ENCODE assay signal across 8 mouse cellular contexts in genomic region chr11:17052476-17053049, GRCm38 (mm10). TPM values are rescaled to one million over a fixed set of nuclear protein-coding genes. Genes with fewer than 3 reads are reported as not detected.
A peak's percentile ranks its signal among the peaks of the same experiment; 100 is the strongest.
DNase-seq lines count a peak whose midpoint lies in the region; ATAC-seq and TF ChIP-seq lines count a peak whose summit lies in the region.

No protein-coding gene starts in this region.

- 12% methylated on average over 6 of the region's 6 CpGs for WGBS in lung, embryonic 16.5 days
- 20% methylated on average over 6 of the region's 6 CpGs for WGBS in heart, embryonic 14.5 days
- WGBS in neural tube, embryonic 12.5 days: 18% methylated on average over 6 of the region's 6 CpGs

- TF ChIP-seq CTCF in cortical plate, adult 2 months (IDR thresholded peaks at IDR 0.05; ENCODE audit: extremely low read depth, insufficient read depth, low read length): no peak

- intact Hi-C loops in left cerebral cortex, postnatal 36 days (cut with DNase I): loop anchor here (5.0 kb wide), 2 partner anchors 80 to 545 kb away; partner anchors contain the start of gene Sec61g

- H3K27ac ChIP-seq in lung, embryonic 16.5 days (ENCODE audit: low read length): no peak overlapping the region; the same call in 1 of the 2 replicates
- peak overlapping the region; percentile 88 for H3K27ac ChIP-seq in cortical plate, adult 2 months (ENCODE audit: insufficient read depth, low read length)
- H3K27ac ChIP-seq in heart, embryonic 14.5 days (replicated peaks in 1 of 2; ENCODE audit: control insufficient read depth in 1 of 2, insufficient read depth in 1 of 2, low read depth in 2 of 2, low read length in 2 of 2): peak overlapping the region; percentile 62 to 66; a peak in 1 of 4 replicates
- no peak overlapping the region for H3K27ac ChIP-seq in neural tube, embryonic 12.5 days

- peak overlapping the region; percentile 68 for H3K4me2 ChIP-seq in lung, embryonic 16.5 days (ENCODE audit: low read depth, low read length)
- peak overlapping the region; percentile 84 for H3K4me2 ChIP-seq in heart, embryonic 14.5 days (ENCODE audit: low read length)
- H3K4me2 ChIP-seq in neural tube, embryonic 12.5 days (replicated peaks): peak overlapping the region; percentile 83

- H3K9ac ChIP-seq in lung, embryonic 16.5 days (ENCODE audit: low read length): peak overlapping the region; percentile 80
- peak overlapping the region; percentile 72 for H3K9ac ChIP-seq in heart, embryonic 14.5 days (ENCODE audit: low read length)
- peak overlapping the region; percentile 83 for H3K9ac ChIP-seq in neural tube, embryonic 12.5 days

- peak overlapping the region; percentile 66 for H3K4me3 ChIP-seq in lung, embryonic 16.5 days (ENCODE audit: low read length)
- peak overlapping the region; percentile 98 for H3K4me3 ChIP-seq in cortical plate, adult 2 months (ENCODE audit: insufficient read depth, low read length)
- peak overlapping the region; percentile 52 to 78 for H3K4me3 ChIP-seq in heart, embryonic 14.5 days (ENCODE audit: control insufficient read depth in 1 of 2, insufficient read depth in 1 of 2, low read depth in 1 of 2, low read length in 2 of 2)
- H3K4me3 ChIP-seq in neural tube, embryonic 12.5 days: peak overlapping the region; percentile 57

- H3K9me3 ChIP-seq in lung, embryonic 16.5 days (ENCODE audit: control insufficient read depth, low read length): no peaks in the 10 kb centered on the region
- no peaks in the 10 kb centered on the region for H3K9me3 ChIP-seq in heart, embryonic 14.5 days (ENCODE audit: control insufficient read depth, low read length)
- no peaks in the 10 kb centered on the region for H3K9me3 ChIP-seq in neural tube, embryonic 12.5 days

- no peaks in the 10 kb centered on the region for H3K36me3 ChIP-seq in lung, embryonic 16.5 days (ENCODE audit: control insufficient read depth, insufficient read depth, low read length)
- no peaks in the 10 kb centered on the region for H3K36me3 ChIP-seq in heart, embryonic 14.5 days (ENCODE audit: control insufficient read depth, insufficient read depth, low read length)
- peaks cover 3% of the 10 kb centered on the region; the same call in 1 of the 2 replicates for H3K36me3 ChIP-seq in neural tube, embryonic 12.5 days

- no peak for DNase-seq in lung, postnatal 36 days
- peak; percentile 24 to 47 for DNase-seq in left cerebral cortex, postnatal 36 days (ENCODE audit: low spot score in 2 of 2)
- no peak for DNase-seq in adrenal gland, postnatal 14 days
- no peak for DNase-seq in thymus, postnatal 0 days (ENCODE audit: low spot score)

- peaks cover 3% of the 10 kb centered on the region; the same call in 1 of the 2 replicates for H3K4me1 ChIP-seq in lung, embryonic 16.5 days (replicated peaks; ENCODE audit: control insufficient read depth, insufficient read depth, low read length)
- H3K4me1 ChIP-seq in cortical plate, adult 2 months (ENCODE audit: control insufficient read depth, insufficient read depth, low read length): no peaks in the 10 kb centered on the region; the same call in 1 of the 2 replicates
- H3K4me1 ChIP-seq in heart, embryonic 14.5 days (ENCODE audit: control insufficient read depth in 2 of 2, insufficient read depth in 2 of 2, low read length in 2 of 2): peaks cover 0 to 4% of the 10 kb centered on the region in 2 experiments; a peak in 2 of 4 replicates
- peaks cover 11% of the 10 kb centered on the region for H3K4me1 ChIP-seq in neural tube, embryonic 12.5 days

- TF ChIP-seq POLR2A in cortical plate, adult 2 months (IDR thresholded peaks at IDR 0.05; ENCODE audit: extremely low read depth, insufficient read depth, low read length): no peak; the same call in 1 of the 2 replicates

- no peaks in the 10 kb centered on the region for H3K27me3 ChIP-seq in lung, embryonic 16.5 days (ENCODE audit: control insufficient read depth, insufficient read depth, low read depth, low read length)
- no peaks in the 10 kb centered on the region for H3K27me3 ChIP-seq in heart, embryonic 14.5 days (ENCODE audit: control insufficient read depth, insufficient read depth, low read length)
- H3K27me3 ChIP-seq in neural tube, embryonic 12.5 days (replicated peaks): no peaks in the 10 kb centered on the region

- no peak for ATAC-seq in lung, embryonic 16.5 days (ENCODE audit: low read depth)
- no peak for ATAC-seq in heart, embryonic 14.5 days (ENCODE audit: insufficient number of reproducible peaks, insufficient read depth, low FRiP score, low read depth)
- peak; percentile 17; the same call in 1 of the 2 replicates for ATAC-seq in neural tube, embryonic 12.5 days (ENCODE audit: low FRiP score, low read depth)

RNA-seq across cellular contexts. Expression of gene Plek, which starts 0.4 kb away (rescaled TPM):
- 5.0 and 5.2 TPM in 2 replicates for polyA plus RNA-seq in lung, embryonic 16.5 days (2015; fragmentation: Nextera tagmentation; extraction: Ambion mirVana)
- polyA plus RNA-seq in cortical plate, adult 2 months (2012; rRNA removed): 6.2 and 7.2 TPM in 2 replicates
- 2.6 and 4.6 TPM in 2 replicates for polyA plus RNA-seq in heart, embryonic 14.5 days (2014; fragmentation: Nextera tagmentation; extraction: Ambion mirVana)
- 1 to 10 TPM; 6.0 to 7.6 TPM for total RNA-seq in left cerebral cortex, postnatal 36 days (2021)
- polyA plus RNA-seq in neural tube, embryonic 12.5 days (2016; fragmentation: Nextera tagmentation; extraction: Ambion mirVana): 4.8 and 5.7 TPM in 2 replicates
- 3.1 and 8.0 TPM in 2 replicates for total RNA-seq in adrenal gland, postnatal 14 days (2021)
- 3.8 and 4.1 TPM in 2 replicates for polyA plus RNA-seq in thymus, postnatal 0 days (2015; fragmentation: Nextera tagmentation; extraction: Ambion mirVana)

RNA-seq across cellular contexts. Expression of gene Cnrip1, which starts 1.2 kb away (rescaled TPM):
- 34.1 and 35.0 TPM in 2 replicates for polyA plus RNA-seq in lung, embryonic 16.5 days (2015; fragmentation: Nextera tagmentation; extraction: Ambion mirVana)
- polyA plus RNA-seq in cortical plate, adult 2 months (2012; rRNA removed): 114 and 115 TPM in 2 replicates
- 11.6 and 12.7 TPM in 2 replicates for polyA plus RNA-seq in heart, embryonic 14.5 days (2014; fragmentation: Nextera tagmentation; extraction: Ambion mirVana)
- 100 to 1,000 TPM in 1 of 2 experiments, 10 to 100 TPM in 1; 99.5 to 105 TPM for total RNA-seq in left cerebral cortex, postnatal 36 days (2021)
- polyA plus RNA-seq in neural tube, embryonic 12.5 days (2016; fragmentation: Nextera tagmentation; extraction: Ambion mirVana): 45.9 and 51.2 TPM in 2 replicates
- total RNA-seq in adrenal gland, postnatal 14 days (2021): 15.8 and 20.9 TPM in 2 replicates
- 3.3 and 3.7 TPM in 2 replicates for polyA plus RNA-seq in thymus, postnatal 0 days (2015; fragmentation: Nextera tagmentation; extraction: Ambion mirVana)

Comparison
In these comparisons a context has a peak if more than half of its experiments do, and no peak if none do; other contexts are left out.
1. H3K27ac ChIP-seq: peak in cortical plate, adult 2 months (single experiment) and heart, embryonic 14.5 days (2 of 2); none in lung, embryonic 16.5 days (single experiment) and neural tube, embryonic 12.5 days (single experiment).
2. DNase-seq: peak in left cerebral cortex, postnatal 36 days (2 of 2); none in lung, postnatal 36 days (single experiment), adrenal gland, postnatal 14 days (single experiment) and thymus, postnatal 0 days (single experiment).
3. Peak in every context shown above with its lines, with median percentiles within 50 percentile points of each other: H3K4me2 ChIP-seq, H3K4me3 ChIP-seq and H3K9ac ChIP-seq.